In genomic region chr13:112371729-112372128, GRCm38 (mm10) we compare ENCODE assay signal across 26 mouse cellular contexts.
"Had no signal": no experiment of that assay in that cellular context is flagged by ENCODE, and none has a peak within 500 bp of the region (broad histone marks: within the 10 kb centered on the region; RNA-seq: fewer than 3 reads in every experiment).

No protein-coding gene starts in this region.

- H3K36me3 ChIP-seq: embryonic facial prominence, embryonic 10.5 days; embryonic facial prominence, embryonic 12.5 days; embryonic facial prominence, embryonic 13.5 days; embryonic facial prominence, embryonic 15.5 days; forebrain, embryonic 10.5 days; forebrain, embryonic 12.5 days; forebrain, embryonic 15.5 days; heart, embryonic 10.5 days had no signal

- H3K4me3 ChIP-seq: embryonic facial prominence, embryonic 10.5 days; embryonic facial prominence, embryonic 12.5 days; embryonic facial prominence, embryonic 13.5 days; embryonic facial prominence, embryonic 15.5 days; erythroblast, embryonic 14.5 days; forebrain, embryonic 10.5 days; forebrain, embryonic 12.5 days; forebrain, embryonic 13.5 days; forebrain, embryonic 15.5 days; gastrocnemius, adult 2 months; heart, adult 2 months; heart, embryonic 10.5 days had no signal

- H3K27ac ChIP-seq: embryonic facial prominence, embryonic 10.5 days; embryonic facial prominence, embryonic 12.5 days; embryonic facial prominence, embryonic 13.5 days; embryonic facial prominence, embryonic 15.5 days; forebrain, embryonic 10.5 days; forebrain, embryonic 12.5 days; forebrain, embryonic 13.5 days; forebrain, embryonic 15.5 days; gastrocnemius, adult 2 months; heart, adult 2 months; heart, embryonic 10.5 days had no signal

- H3K9me3 ChIP-seq: embryonic facial prominence, embryonic 10.5 days; embryonic facial prominence, embryonic 12.5 days; embryonic facial prominence, embryonic 13.5 days; embryonic facial prominence, embryonic 15.5 days; forebrain, embryonic 10.5 days; forebrain, embryonic 12.5 days; forebrain, embryonic 13.5 days; forebrain, embryonic 15.5 days; heart, embryonic 10.5 days had no signal

- H3K4me2 ChIP-seq: embryonic facial prominence, embryonic 12.5 days; embryonic facial prominence, embryonic 13.5 days; embryonic facial prominence, embryonic 15.5 days; forebrain, embryonic 12.5 days; forebrain, embryonic 13.5 days; forebrain, embryonic 15.5 days; heart, embryonic 11.5 days had no signal

- ATAC-seq: forebrain, embryonic 13.5 days; forebrain, embryonic 14.5 days; forebrain, embryonic 15.5 days; forebrain, embryonic 16.5 days; forebrain, postnatal 0 days had no signal

- H3K27me3 ChIP-seq: embryonic facial prominence, embryonic 12.5 days; embryonic facial prominence, embryonic 13.5 days; embryonic facial prominence, embryonic 15.5 days; forebrain, embryonic 12.5 days; forebrain, embryonic 13.5 days; forebrain, embryonic 15.5 days had no signal

- H3K4me1 ChIP-seq: embryonic facial prominence, embryonic 10.5 days; embryonic facial prominence, embryonic 15.5 days had no signal

- H3K9ac ChIP-seq: embryonic facial prominence, embryonic 12.5 days; embryonic facial prominence, embryonic 13.5 days; embryonic facial prominence, embryonic 15.5 days; forebrain, embryonic 12.5 days; forebrain, embryonic 13.5 days; forebrain, embryonic 15.5 days; forebrain, postnatal 0 days had no signal

- DNase-seq: cerebellum, postnatal 14 days; cerebellum, postnatal 25 days; cerebellum, postnatal 36 days; embryo, embryonic 11 days; forebrain, postnatal 0 days; gastrocnemius, adult 2 months; gastrocnemius, postnatal 10 days; gastrocnemius, postnatal 14 days; gastrocnemius, postnatal 25 days; gastrocnemius, postnatal 36 days; heart, adult 11 months; heart, adult 18-20 months; heart, adult 2 months had no signal
